In genomic region chr1:34201483-34201882, GRCm38 (mm10) we compare ENCODE assay signal across 9 mouse cellular contexts.
DNase-seq lines count a peak whose midpoint lies in the region; ATAC-seq and TF ChIP-seq lines count a peak whose summit lies in the region.
"Had no signal": no experiment of that assay in that cellular context is flagged by ENCODE, and none has a peak within 500 bp of the region (broad histone marks: within the 10 kb centered on the region; RNA-seq: fewer than 3 reads in every experiment).

No protein-coding gene starts in this region.

- peak; percentile 73 for TF ChIP-seq CTCF in kidney, postnatal 0 days (IDR thresholded peaks at IDR 0.05; ENCODE audit: low read depth)
- TF ChIP-seq CTCF in CH12.LX (conservative IDR thresholded peaks at IDR 0.05 in 1 of 2, IDR thresholded peaks at IDR 0.05 in 1 of 2; ENCODE audit: low read depth in 2 of 2, low read length in 2 of 2) (peak; percentile 25 to 73; a peak in 3 of 4 replicates), MEL (IDR thresholded peaks at IDR 0.05 in 2 of 3, conservative IDR thresholded peaks at IDR 0.05 in 1 of 3; ENCODE audit: control insufficient read depth in 1 of 3, insufficient read depth in 1 of 3, low read depth in 2 of 3, low read length in 3 of 3, poor library complexity in 1 of 3, severe bottlenecking in 1 of 3) (peak in 1 of 3 experiments; percentile 59; a peak in 3 of 6 replicates)

- WGBS in kidney, postnatal 0 days = 39% methylated on average over 4 of the region's 4 CpGs

- no peaks in the 10 kb centered on the region for H3K4me1 ChIP-seq in kidney, postnatal 0 days (replicated peaks; ENCODE audit: insufficient read depth, low read length)
- H3K4me1 ChIP-seq in CH12.LX (ENCODE audit: control insufficient read depth in 1 of 2, insufficient read depth in 2 of 2) (peaks cover 0 to 2% of the 10 kb centered on the region in 2 experiments; a peak in 2 of 4 replicates), MEL (ENCODE audit: control insufficient read depth in 1 of 2, insufficient read depth in 2 of 2, low read length in 2 of 2) (no peaks in the 10 kb centered on the region)

- in situ Hi-C loops in CH12.LX (cut with MboI; ENCODE audit: low pct_ligation_motif_present, low pct_unique_long_range_greater_than_20kb, low sequenced_read_pairs) = no loop called here

- no peak overlapping the region for H3K4me3 ChIP-seq in kidney, postnatal 0 days (replicated peaks; ENCODE audit: low read depth, low read length)
- no peak overlapping the region for H3K4me3 ChIP-seq in CH12.LX (replicated peaks in 1 of 3; ENCODE audit: low read depth in 2 of 3, low read length in 2 of 3, poor library complexity in 1 of 3)
- H3K4me3 ChIP-seq in MEL (ENCODE audit: control insufficient read depth in 1 of 2, insufficient read depth in 1 of 2, low read depth in 2 of 2, low read length in 2 of 2) = no peak overlapping the region

- TF ChIP-seq EP300 in CH12.LX (IDR thresholded peaks at IDR 0.05; ENCODE audit: low read length) (no peak), MEL (IDR thresholded peaks at IDR 0.05; ENCODE audit: low read depth in 1 of 2, low read length in 2 of 2) (no peak)

- TF ChIP-seq RAD21 in CH12.LX (IDR thresholded peaks at IDR 0.05; ENCODE audit: low read depth, low read length) (peak; percentile 61), MEL (IDR thresholded peaks at IDR 0.05; ENCODE audit: low read depth, low read length) (peak; percentile 48)

- no peak overlapping the region for H3K4me2 ChIP-seq in kidney, postnatal 0 days (ENCODE audit: low read length)
- H3K4me2 ChIP-seq in CH12.LX (ENCODE audit: insufficient read depth, low read depth, poor library complexity, severe bottlenecking) = no peak overlapping the region

- H3K27me3 ChIP-seq in kidney, postnatal 0 days (ENCODE audit: insufficient read depth, low read length) = no peaks in the 10 kb centered on the region
- no peaks in the 10 kb centered on the region for H3K27me3 ChIP-seq in CH12.LX (replicated peaks)
- no peaks in the 10 kb centered on the region for H3K27me3 ChIP-seq in MEL (ENCODE audit: control insufficient read depth in 1 of 2, insufficient read depth in 2 of 2, low read length in 2 of 2)

- no peak overlapping the region for H3K27ac ChIP-seq in kidney, postnatal 0 days
- no peak overlapping the region for H3K27ac ChIP-seq in CH12.LX (ENCODE audit: insufficient read depth, low read depth)
- H3K27ac ChIP-seq in MEL (ENCODE audit: control insufficient read depth, low read depth, low read length) = no peak overlapping the region

- dilution Hi-C loops in CH12.LX (cut with MboI; ENCODE audit: extremely low pct_ligation_motif_present, extremely low pct_unique_long_range_greater_than_20kb, low sequenced_read_pairs) = no loop called here

- H3K9me3 ChIP-seq in kidney, postnatal 0 days (replicated peaks; ENCODE audit: low read length) = no peaks in the 10 kb centered on the region
- no peaks in the 10 kb centered on the region for H3K9me3 ChIP-seq in CH12.LX (replicated peaks; ENCODE audit: low read length)
- no peaks in the 10 kb centered on the region for H3K9me3 ChIP-seq in MEL (replicated peaks; ENCODE audit: insufficient read depth, low read length)

- H3K79me2 ChIP-seq in CH12.LX (replicated peaks; ENCODE audit: control insufficient read depth, extremely low read depth, insufficient read depth, poor library complexity, severe bottlenecking) (no peaks in the 10 kb centered on the region), MEL (ENCODE audit: control insufficient read depth, insufficient read depth, low read length, poor library complexity) (no peaks in the 10 kb centered on the region)

- H3K36me3 ChIP-seq in kidney, postnatal 0 days (ENCODE audit: insufficient read depth, low read length) = peaks cover 43% of the 10 kb centered on the region
- H3K36me3 ChIP-seq in CH12.LX (replicated peaks in 1 of 2; ENCODE audit: control insufficient read depth in 1 of 2, insufficient read depth in 1 of 2, low read length in 1 of 2) = peaks cover 29 to 79% of the 10 kb centered on the region in 2 experiments
- no peaks in the 10 kb centered on the region for H3K36me3 ChIP-seq in MEL (ENCODE audit: control insufficient read depth in 1 of 2, insufficient read depth in 2 of 2, low read length in 2 of 2)

- ATAC-seq in kidney, postnatal 0 days (replicated peaks; ENCODE audit: low FRiP score, low read depth) = no peak

- peak; percentile 67 for DNase-seq in kidney, postnatal 0 days (ENCODE audit: low spot score)
- DNase-seq in kidney, adult 11 months = no peak
- DNase-seq in CH12.LX (ENCODE audit: extremely low read depth) = peak; percentile 57
- peak; percentile 40 for DNase-seq in MEL (ENCODE audit: low read depth, low spot score)
- peak; percentile 59 for DNase-seq in forelimb bud, embryonic 11.5 days (ENCODE audit: low read depth, low spot score)
- no peak for DNase-seq in cerebellum, postnatal 14 days
- DNase-seq in gastrocnemius, postnatal 4 days (ENCODE audit: low spot score in 2 of 2) = no peak
- DNase-seq: adrenal gland, postnatal 25 days; thymus, postnatal 36 days had no signal

- TF ChIP-seq POLR2A in CH12.LX (IDR thresholded peaks at IDR 0.05; ENCODE audit: low read depth, low read length) = no peak
- TF ChIP-seq POLR2A in MEL (IDR thresholded peaks at IDR 0.05; ENCODE audit: control insufficient read depth in 1 of 2, insufficient read depth in 1 of 2, low read depth in 1 of 2, low read length in 2 of 2, poor library complexity in 1 of 2) = no peak

- H3K9ac ChIP-seq in kidney, postnatal 0 days (ENCODE audit: low read depth, low read length) = no peak overlapping the region
- H3K9ac ChIP-seq in CH12.LX (ENCODE audit: insufficient read depth, low read depth) (no peak overlapping the region), MEL (ENCODE audit: control insufficient read depth, low read depth, low read length, poor library complexity, severe bottlenecking) (no peak overlapping the region)

TF ChIP-seq in CH12.LX, 34 proteins besides CTCF, POLR2A, EP300 and RAD21:
- TF ChIP-seq JUND (conservative IDR thresholded peaks at IDR 0.05; ENCODE audit: low read depth, low read length) (no peak), MAZ (IDR thresholded peaks at IDR 0.05; ENCODE audit: low read depth, low read length) (0 out of 2 replicates have a peak, but pooled peaks have one; percentile 26), SMC3 (IDR thresholded peaks at IDR 0.05; ENCODE audit: low read depth, low read length) (peak; percentile 65), GABPA (IDR thresholded peaks at IDR 0.05; ENCODE audit: insufficient replicate concordance, low read depth, low read length) (no peak), ZMIZ1 (IDR thresholded peaks at IDR 0.05; ENCODE audit: low read depth, low read length) (no peak), USF1 (IDR thresholded peaks at IDR 0.05; ENCODE audit: low read depth, low read length) (no peak)

TF ChIP-seq in MEL, 35 proteins besides CTCF, POLR2A, EP300 and RAD21:
- no peak for TF ChIP-seq POLR2AphosphoS2 (IDR thresholded peaks at IDR 0.05; ENCODE audit: low read length)
- TF ChIP-seq SMC3 (IDR thresholded peaks at IDR 0.05; ENCODE audit: low read depth, low read length) = peak; percentile 63

Comparison
In these comparisons a context has a peak if more than half of its experiments do, and no peak if none do; other contexts are left out.
1. DNase-seq: peak in kidney, postnatal 0 days (single experiment), CH12.LX (single experiment), MEL (single experiment) and forelimb bud, embryonic 11.5 days (single experiment); none in kidney, adult 11 months (single experiment), cerebellum, postnatal 14 days (0 of 2) and gastrocnemius, postnatal 4 days (0 of 2).